Mouse (Mus musculus): ENCODE measurements around the gene Lrrc10.
"Not testable (repeated sequence)": the region's sequence is repeated elsewhere in the genome, so short reads cannot be mapped to it uniquely, and the experiment has no call there.

The Lrrc10 gene

GRCm38 (mm10) chr10:117045175-117046056 lies at the start of gene Lrrc10:
Gene Lrrc10 (plus strand): TSS chr10:117045341.
- DNase-seq (ENCODE audit: low read depth, low spot score): peak; percentile 43

GRCm38 (mm10) chr10:116995584-116996235 lies 49.4 kb upstream of the Lrrc10 start:
- no peak for DNase-seq (ENCODE audit: low read depth, low spot score)

GRCm38 (mm10) chr10:116996236-116996600 lies 48.9 kb upstream of the Lrrc10 start:
- no peak for DNase-seq (ENCODE audit: low read depth, low spot score)

- DNase-seq (ENCODE audit: low read depth, low spot score): no peak
Observed at GRCm38 (mm10) chr10:116998716-116999455, 46.3 kb upstream of the Lrrc10 start.

- DNase-seq (ENCODE audit: low read depth, low spot score): no peak
Observed at GRCm38 (mm10) chr10:117000975-117001374, 44.2 kb upstream of the Lrrc10 start.

GRCm38 (mm10) chr10:117004695-117005094 lies 40.4 kb upstream of the Lrrc10 start:
- no peak for DNase-seq (ENCODE audit: low read depth, low spot score)

- no peak for DNase-seq (ENCODE audit: low read depth, low spot score)
Observed at GRCm38 (mm10) chr10:117005707-117006464, 39.3 kb upstream of the Lrrc10 start.

GRCm38 (mm10) chr10:117009691-117010090 lies 35.5 kb upstream of the Lrrc10 start:
- no peak for DNase-seq (ENCODE audit: low read depth, low spot score)

GRCm38 (mm10) chr10:117011047-117011446 lies 34.1 kb upstream of the Lrrc10 start:
- no peak for DNase-seq (ENCODE audit: low read depth, low spot score)

GRCm38 (mm10) chr10:117013689-117014390 lies 31.3 kb upstream of the Lrrc10 start:
- no peak for DNase-seq (ENCODE audit: low read depth, low spot score)

- DNase-seq (ENCODE audit: low read depth, low spot score): no peak
Observed at GRCm38 (mm10) chr10:117014565-117014964, 30.6 kb upstream of the Lrrc10 start.

GRCm38 (mm10) chr10:117018281-117018840 lies 26.8 kb upstream of the Lrrc10 start:
- DNase-seq (ENCODE audit: low read depth, low spot score): no peak

- DNase-seq (ENCODE audit: low read depth, low spot score): no peak
Observed at GRCm38 (mm10) chr10:117021020-117021754, 24.0 kb upstream of the Lrrc10 start.

GRCm38 (mm10) chr10:117023693-117024092 lies 21.4 kb upstream of the Lrrc10 start:
- DNase-seq (ENCODE audit: low read depth, low spot score): no peak

GRCm38 (mm10) chr10:117025776-117026175 lies 19.4 kb upstream of the Lrrc10 start:
- not testable (repeated sequence) for DNase-seq (ENCODE audit: low read depth, low spot score)

- DNase-seq (ENCODE audit: low read depth, low spot score): peak; percentile 53
Observed at GRCm38 (mm10) chr10:117026176-117026575, 19.0 kb upstream of the Lrrc10 start.

GRCm38 (mm10) chr10:117031160-117031559 lies 14.0 kb upstream of the Lrrc10 start:
- no peak for DNase-seq (ENCODE audit: low read depth, low spot score)

- peak; percentile 85 for DNase-seq (ENCODE audit: low read depth, low spot score)
Observed at GRCm38 (mm10) chr10:117033785-117034184, 11.4 kb upstream of the Lrrc10 start.

GRCm38 (mm10) chr10:117040355-117040754 lies 4.8 kb upstream of the Lrrc10 start:
- DNase-seq (ENCODE audit: low read depth, low spot score): no peak

GRCm38 (mm10) chr10:117042295-117042694 lies 2.8 kb upstream of the Lrrc10 start:
- DNase-seq (ENCODE audit: low read depth, low spot score): no peak

Data from ZHBTc4 (cell line).